Mouse (Mus musculus) cerebellum, postnatal 4 days (tissue): Measurements from ENCODE around the gene Rtl3.

Experiments
- DNase-seq, 2 experiments: peaks; one replicate each; pipeline ENCODE4 v3.0.0; 2022; ENCODE audit warnings: low spot score in 2 of 2, mixed read lengths in 1 of 2

Gene Rtl3

DNA sequence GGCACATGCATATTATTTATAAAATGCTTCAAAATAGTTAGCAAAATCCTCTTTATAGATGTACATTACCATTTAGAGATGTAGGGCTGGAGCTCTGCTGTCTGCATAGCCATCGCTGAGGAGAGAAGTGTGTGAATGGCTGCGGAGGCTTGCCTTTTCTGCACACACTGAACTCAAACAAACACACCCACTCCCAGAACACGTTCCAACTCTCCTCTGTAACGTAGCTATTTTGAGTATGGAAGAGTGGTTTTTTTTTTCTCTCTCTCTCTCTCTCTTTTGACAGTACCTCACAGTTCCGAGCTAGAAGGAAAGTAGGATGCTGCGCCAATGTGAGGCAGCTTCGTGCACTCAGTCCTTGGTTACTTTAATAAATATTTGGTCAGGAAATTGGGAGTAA is at the start of gene Rtl3:
Rtl3 (minus strand) TSS at position 236 of the 400 bp plus-strand sequence.
- no peak for DNase-seq

GRCm38 (mm10) chrX:106872315-106872714 is 31.9 kb upstream of the Rtl3 start:
- no peak for DNase-seq

- DNase-seq, result no peak
Observed at GRCm38 (mm10) chrX:106871894-106872293, 31.4 kb upstream of the Rtl3 start.

GRCm38 (mm10) chrX:106871426-106871825 is 31.0 kb upstream of the Rtl3 start:
- DNase-seq, result no peak

DNA sequence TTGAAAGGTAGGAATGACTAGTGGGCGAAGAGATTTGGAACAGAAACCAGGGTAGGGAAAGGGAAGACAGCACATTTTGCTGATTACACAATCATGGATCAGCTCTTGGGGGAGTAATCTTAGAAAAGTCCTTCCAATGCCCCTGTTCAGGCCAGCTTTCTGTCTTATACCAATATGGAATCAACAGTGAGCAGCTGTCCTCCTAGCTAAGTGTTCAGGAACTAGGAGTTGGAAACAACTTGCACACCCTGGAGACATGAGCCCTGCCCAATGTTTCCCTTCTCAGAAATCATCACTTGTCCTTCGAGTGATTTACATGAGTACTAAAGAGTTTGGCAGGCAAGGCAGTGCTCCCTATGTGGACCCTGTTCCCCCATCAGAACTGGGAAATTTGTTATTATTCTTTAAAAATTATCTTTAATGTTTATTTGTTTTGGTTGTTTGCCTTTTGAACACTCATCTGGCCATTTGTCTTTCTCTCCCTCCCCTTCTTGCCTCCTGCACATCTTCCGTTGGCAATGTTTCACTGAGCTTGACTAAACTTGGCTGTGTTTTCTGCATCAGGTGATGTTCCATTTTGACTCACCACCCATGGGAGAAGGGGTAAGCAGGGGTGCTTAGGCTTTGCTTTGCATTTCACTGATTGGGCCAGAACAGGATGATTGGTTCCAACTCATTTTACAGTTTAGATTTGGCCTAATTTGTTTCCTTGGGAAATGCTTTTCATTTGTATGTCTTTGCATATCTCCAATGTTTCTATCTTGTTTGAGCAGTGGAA is 13.3 kb upstream of the Rtl3 start:
- DNase-seq, result no peak

DNA sequence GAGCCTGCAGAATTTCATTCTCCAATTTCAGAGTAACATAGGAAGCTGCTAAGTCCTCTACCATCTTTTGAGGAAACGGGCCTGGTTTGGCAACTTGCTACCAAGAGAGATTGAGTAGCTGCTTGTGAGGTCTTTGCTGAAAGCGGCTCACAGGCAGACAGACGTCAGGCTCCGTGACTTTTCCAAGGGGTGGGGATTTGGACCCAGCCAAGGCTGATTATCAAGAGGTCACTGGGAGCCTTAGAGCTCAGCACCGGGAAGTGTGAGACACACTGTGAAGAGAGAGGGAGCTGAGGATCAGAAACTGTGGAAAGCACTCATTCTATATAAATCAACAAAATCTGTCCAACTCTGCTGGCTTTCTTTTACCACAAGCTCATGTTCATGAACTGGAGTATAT is 853 bp downstream of the Rtl3 start:
- DNase-seq, result no peak

GRCm38 (mm10) chrX:106830494-106830893 is 9.9 kb downstream of the Rtl3 start:
- DNase-seq, result no peak

DNA sequence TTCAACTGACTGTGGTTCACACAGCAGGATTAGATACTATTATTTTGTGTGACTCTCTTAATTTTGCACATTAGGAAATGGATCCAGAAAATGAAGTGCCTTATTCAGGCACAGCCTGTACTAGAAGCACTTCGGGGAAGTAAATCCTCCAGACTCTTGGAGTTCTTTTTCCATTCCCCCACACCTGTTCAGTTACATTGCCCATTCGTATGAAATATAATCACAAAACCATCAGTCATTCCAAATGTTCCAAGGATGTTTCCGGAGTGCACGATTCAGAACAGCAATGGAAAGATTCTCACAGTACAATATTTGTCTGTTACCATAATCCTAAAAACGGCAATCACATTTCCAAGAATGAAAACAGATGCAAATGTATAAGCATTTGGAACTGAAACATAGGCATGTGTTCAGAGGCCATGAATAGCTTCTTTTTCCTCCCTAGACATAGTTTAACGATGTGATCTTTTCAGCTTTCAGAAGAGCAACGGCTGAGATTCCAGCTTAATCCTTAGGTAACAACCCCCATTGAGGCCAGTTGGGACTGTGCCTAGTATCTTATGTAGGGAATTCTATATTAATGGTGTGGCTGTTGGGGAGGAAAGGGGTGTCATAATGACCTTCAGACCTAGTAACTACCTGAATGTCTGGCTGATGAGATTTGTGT is 30.8 kb downstream of the Rtl3 start:
- no peak for DNase-seq

- no peak for DNase-seq
Observed at GRCm38 (mm10) chrX:106804387-106804786, 36.1 kb downstream of the Rtl3 start.

GRCm38 (mm10) chrX:106794686-106795085 is 45.8 kb downstream of the Rtl3 start:
- DNase-seq, result no peak
